Mouse (Mus musculus): ENCODE measurements around the gene Akirin2.
"Not testable (repeated sequence)": the region's sequence is repeated elsewhere in the genome, so short reads cannot be mapped to it uniquely, and the experiment has no call there.

- not testable (repeated sequence) for TF ChIP-seq CTCF (IDR thresholded peaks at IDR 0.05; ENCODE audit: borderline replicate concordance, insufficient read depth, low read depth, low read length); POLR2A (IDR thresholded peaks at IDR 0.05; ENCODE audit: borderline replicate concordance, insufficient read depth, low read length)
Observed at GRCm38 (mm10) chr4:34581489-34581888, 30.8 kb downstream of the Akirin2 start.

All from cerebellum, adult 2 months (tissue).